Mouse (Mus musculus) Muller cell, postnatal 12 days (primary cell): ENCODE measurements around the gene Cpox.

Source experiments
- DNase-seq: peaks from one replicate; pipeline ENCODE4 v3.0.0-alpha.2; 2015; ENCODE audit errors: inconsistent ontology term

The Cpox gene

DNA sequence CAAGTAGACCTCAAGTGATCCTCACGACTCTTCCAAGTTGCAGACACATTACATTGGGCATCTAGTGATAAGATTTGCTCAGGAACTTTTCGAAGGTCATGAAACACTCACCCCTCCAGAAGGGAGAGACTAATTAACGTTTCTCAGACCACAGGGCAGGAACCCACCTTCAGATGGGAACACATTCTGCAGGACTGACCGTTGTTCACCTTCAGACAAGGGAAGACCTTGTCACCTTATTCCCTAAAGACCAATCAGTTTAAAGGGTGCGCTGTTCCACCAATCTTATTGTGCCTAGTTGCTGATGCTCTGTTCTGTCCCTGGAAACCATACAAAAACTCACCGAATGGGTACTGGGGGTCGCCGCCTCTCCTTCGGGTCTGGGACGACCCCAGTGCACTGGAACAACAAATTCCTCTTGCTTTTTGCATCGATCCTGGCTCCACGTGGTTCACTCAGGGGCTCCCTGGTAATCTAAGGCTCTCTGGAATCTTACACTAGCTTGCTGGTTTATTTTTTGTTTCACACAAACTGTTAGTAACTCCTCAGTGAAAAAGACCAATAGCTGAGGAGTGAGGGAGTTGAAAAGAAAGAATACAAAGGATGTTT lies 30.8 kb downstream of the Cpox start:
- no peak for DNase-seq

- DNase-seq, result no peak
Measured at GRCm38 (mm10) chr16:58701779-58702178, 31.7 kb downstream of the Cpox start.

DNA sequence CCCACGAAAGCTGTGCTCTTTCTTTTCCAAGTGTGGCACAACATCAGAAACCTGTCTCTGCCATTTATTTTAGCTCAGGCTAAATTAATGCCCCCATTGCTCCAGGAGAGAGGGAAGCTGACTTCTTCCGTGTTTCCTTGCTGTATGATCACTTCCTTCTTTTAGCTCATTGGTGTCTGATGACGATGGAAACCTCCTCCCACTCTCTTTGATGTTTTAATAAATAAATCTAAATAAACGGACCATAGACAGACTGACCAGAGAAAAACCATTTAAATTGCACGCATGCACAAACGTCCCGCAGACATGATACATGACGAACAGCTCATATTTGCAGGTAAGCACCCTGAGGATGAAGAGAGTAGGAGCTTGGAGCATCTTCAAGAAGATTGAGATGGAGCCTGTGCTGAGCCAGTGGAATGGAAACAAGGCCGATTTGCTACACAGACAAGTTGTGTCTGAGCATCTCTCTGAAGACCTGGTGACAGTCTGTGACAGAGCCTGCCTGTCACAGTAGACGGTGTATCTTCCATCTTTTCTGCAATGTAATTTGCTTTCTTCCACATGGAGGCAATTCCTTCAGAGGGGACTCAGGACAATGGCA lies 32.3 kb downstream of the Cpox start:
- no peak for DNase-seq

GRCm38 (mm10) chr16:58703382-58704124 lies 33.5 kb downstream of the Cpox start:
- DNase-seq, result peak; percentile 17

DNA sequence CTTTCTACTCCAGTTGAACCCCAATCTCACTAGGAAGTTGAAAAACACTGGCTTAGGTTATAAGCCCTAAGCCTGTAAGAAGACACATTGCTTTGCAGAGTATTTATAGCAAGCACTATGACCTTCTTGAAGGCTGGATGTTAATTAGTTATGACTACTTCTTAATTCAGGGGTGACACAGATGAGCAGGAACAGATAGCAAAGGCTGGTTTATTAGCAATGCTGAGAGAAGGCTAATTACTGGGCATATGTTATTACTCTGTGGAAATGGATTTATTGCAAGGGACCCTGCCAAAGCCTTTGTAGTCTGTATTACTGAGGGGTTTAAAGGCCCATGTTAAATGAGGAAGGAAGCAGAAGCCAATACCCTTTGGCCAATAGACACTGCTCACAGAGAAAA lies 34.9 kb downstream of the Cpox start:
- no peak for DNase-seq

GRCm38 (mm10) chr16:58707276-58707905 lies 37.3 kb downstream of the Cpox start:
- DNase-seq, result no peak

DNA sequence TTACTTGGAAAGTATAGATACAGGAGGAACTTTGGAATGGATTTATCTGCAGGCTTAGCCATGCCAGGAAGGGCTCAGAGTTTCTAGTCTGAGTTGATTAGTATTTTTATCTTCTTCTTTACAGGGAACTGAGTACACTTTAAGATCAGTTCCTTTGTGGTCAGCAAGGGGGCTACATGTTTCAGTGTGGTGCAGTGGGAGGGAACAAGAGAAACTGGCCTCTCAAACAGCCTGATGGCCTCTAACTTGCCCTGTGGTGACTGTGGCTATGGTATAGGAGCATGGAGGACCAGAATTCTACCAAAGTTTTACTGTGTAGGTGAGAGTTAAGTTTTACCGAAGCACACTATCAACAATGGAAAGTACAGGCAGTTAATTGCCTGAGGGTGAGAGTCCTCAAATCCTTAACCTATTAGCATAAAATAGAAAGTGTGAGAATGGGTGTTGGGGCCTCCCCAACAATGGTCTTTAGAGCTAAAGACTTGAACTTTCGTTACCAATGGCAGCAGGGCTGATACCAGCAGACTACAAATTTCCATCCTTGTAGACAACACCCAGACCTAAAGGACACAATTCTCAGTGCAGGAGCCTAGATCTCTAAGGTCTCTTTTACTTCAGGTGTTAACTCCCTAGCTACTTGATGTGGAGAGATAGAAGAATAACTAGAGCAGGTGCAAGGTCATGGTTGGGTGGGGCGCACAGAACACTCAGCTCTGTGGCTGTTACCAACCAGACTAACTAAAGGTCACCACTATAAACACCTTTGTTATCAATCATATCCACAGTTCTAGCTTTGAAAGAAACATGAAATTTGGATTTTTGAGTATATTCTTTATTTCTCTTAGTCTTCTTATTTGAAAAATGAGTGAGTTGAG lies 38.7 kb downstream of the Cpox start:
- DNase-seq, result no peak

DNA sequence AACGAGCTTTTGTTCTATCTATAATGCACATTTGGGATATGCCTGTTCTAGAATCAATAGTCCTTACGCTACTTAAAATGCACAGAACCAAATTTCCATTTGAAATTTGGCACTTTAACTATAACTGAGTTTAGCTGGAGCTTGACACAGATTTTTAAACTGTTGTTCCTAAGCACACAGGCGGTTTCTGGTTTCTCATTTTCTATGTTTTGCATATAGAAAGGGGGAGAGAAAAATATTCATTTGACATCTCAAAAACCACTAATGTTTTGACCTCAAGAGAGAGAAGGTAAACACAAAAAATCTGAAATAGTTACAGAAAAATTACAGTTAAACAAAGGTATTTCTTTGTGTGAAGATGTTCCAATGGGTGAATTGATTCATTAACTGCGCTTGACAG lies 39.4 kb downstream of the Cpox start:
- DNase-seq, result no peak

DNA sequence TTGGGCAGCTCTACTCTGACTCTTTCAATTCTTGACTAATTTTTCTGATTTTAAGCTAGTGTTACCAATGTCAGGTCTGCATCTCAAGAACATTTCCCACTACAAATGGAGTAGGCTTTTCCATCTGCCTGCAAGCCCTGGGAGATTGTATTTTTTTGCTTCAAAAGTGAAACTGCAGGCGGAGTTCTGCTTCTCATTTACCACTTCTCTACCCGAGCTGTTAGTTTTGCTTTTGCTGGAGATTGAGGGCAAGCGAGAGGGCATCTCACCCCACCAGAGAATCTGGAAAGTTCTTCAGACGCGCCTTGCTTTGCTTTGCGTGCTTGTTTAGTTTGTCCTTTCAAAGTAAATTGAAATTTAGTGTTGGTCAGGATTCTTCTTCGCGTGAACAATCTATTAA lies 42.1 kb downstream of the Cpox start:
- DNase-seq, result no peak

GRCm38 (mm10) chr16:58713128-58713527 lies 43.0 kb downstream of the Cpox start:
- no peak for DNase-seq

GRCm38 (mm10) chr16:58715018-58715417 lies 44.9 kb downstream of the Cpox start:
- DNase-seq, result peak; percentile 17

GRCm38 (mm10) chr16:58718666-58719120 lies 48.6 kb downstream of the Cpox start, which contains the start of gene Gpr15:
Gpr15 (minus strand) TSS chr16:58719070.
- DNase-seq, result no peak

GRCm38 (mm10) chr16:58722292-58722691 lies 52.2 kb downstream of the Cpox start:
- DNase-seq, result no peak

GRCm38 (mm10) chr16:58726680-58727476 lies 56.8 kb downstream of the Cpox start:
- no peak for DNase-seq

GRCm38 (mm10) chr16:58727477-58728131 lies 57.5 kb downstream of the Cpox start, which contains the start of gene Cldnd1:
Cldnd1 (plus strand) TSS chr16:58727910.
- DNase-seq, result peak; percentile 99

- no peak for DNase-seq
Measured at GRCm38 (mm10) chr16:58728176-58728671, 58.1 kb downstream of the Cpox start.

- DNase-seq, result no peak
Measured at GRCm38 (mm10) chr16:58738205-58738604, 68.1 kb downstream of the Cpox start.

- no peak for DNase-seq
Measured at GRCm38 (mm10) chr16:58738800-58739199, 68.7 kb downstream of the Cpox start.

- DNase-seq, result no peak
Measured at GRCm38 (mm10) chr16:58740751-58741150, 70.7 kb downstream of the Cpox start.

GRCm38 (mm10) chr16:58746715-58747114 lies 76.6 kb downstream of the Cpox start:
- no peak for DNase-seq
